Mouse (Mus musculus) thymus, postnatal 14 days (tissue): ENCODE results near the gene Zfp654.
"Not testable (repeated sequence)": the region's sequence is repeated elsewhere in the genome, so short reads cannot be mapped to it uniquely, and the experiment has no call there.

Experiments
- DNase-seq: peaks from one replicate; pipeline ENCODE4 v3.0.0; 2021

Gene Zfp654

DNA sequence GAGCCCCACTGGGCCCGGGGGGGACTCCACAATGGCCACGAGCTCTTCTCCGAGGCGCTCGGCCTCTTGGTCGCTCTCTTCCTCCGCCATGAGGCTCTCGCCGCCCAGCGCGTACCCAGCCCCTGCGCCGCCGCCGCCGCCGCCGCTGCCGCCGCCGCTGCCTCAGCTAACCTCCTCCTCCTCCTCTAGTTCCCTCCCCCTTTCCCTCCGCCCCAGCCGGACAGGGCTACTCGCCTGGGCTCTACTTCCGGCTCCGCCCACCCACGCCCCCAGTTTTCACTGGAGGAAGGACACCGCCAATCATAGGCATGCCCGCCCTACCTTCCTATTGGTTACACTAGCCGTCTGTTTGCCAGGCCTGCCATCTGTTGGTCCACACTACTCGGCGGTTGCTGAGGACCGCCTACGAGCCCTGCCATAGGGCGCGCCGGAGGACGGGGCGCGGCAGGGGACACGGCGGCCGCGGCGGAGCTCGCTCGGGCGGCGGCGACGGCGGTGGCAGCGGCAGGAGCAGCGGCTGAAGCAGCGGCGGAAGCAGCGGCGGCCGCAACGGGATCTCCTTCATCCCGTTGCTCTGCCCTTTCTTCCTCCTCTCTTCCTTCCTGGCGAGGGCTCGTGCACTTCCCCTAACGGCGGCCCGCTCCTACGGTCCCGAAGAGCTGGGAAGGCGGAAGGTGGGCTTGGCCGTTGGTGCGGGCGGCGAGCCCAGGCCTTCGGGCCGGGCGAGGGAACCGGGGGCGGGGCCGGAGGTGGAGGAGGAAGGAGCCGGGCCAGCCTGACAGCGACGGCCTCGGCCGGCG is at the start of gene Zfp654, which contains the start of gene Cggbp1:
TSS of gene Zfp654 (minus strand) at position 90 of the 800 bp plus-strand sequence.
TSS of gene Cggbp1 (plus strand) at position 434 of the 800 bp plus-strand sequence.
- DNase-seq: peak; percentile 100

GRCm38 (mm10) chr16:64899084-64899483 is 47.6 kb upstream of the Zfp654 start:
- DNase-seq: peak; percentile 55

DNA sequence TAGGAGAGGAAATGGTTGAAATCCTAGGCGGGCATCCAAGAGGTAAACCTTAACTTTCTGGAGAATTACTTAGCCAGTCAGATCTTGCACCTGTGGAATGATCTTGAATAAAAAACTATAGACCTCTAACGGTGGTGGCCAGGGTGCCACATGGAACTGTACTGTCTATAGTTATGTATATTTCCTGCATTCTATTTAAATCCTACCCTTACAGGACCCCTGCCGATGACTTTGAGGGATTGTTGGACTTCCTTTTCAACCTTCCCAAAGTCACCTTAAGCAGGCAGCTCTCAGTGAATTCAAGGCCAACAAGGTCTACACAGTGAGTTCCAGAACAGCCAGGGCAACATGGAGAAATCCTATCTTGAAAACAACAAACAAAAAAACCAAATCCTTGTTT is 38.0 kb upstream of the Zfp654 start:
- no peak for DNase-seq

DNA sequence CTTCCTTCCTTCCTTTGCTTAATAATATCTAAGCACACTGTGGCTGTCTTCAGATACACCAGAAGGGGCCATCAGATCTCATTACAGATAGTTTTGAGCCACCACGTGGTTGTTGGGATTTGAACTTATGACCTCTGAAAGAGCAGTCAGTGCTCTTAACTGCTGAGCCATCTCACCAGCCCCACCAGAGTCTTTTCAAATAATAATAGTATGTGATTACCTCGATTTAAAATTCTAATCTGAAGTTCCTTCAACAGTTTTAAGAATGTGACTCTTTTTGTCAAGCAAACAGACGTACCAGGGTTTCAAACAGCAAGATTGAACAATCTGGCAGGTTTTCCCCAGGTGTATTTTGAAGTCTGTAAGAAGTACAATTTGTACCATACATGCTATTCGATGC is 34.1 kb upstream of the Zfp654 start:
- DNase-seq: no peak

GRCm38 (mm10) chr16:64885142-64885541 is 33.7 kb upstream of the Zfp654 start:
- DNase-seq: no peak

DNA sequence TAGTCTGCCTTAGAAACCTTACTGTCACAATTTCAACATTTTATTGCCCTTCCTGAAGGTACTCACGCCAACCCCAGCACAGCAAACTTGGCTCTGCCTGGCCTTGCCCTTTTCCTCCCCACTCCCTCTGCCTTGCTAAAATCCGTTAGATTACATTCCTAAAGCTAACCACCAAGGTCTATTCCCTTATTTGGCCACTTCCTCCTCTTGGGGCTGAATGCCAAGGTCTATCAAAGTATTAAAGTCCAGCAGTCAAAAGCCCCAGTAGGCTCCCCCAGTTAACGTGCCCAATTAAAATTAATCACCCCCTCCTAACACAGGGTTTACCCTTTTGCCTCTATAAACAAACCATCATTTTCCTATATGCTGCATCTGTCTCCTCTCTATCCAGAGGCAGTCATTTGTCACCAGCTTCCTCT is 33.0 kb upstream of the Zfp654 start:
- no peak for DNase-seq

DNA sequence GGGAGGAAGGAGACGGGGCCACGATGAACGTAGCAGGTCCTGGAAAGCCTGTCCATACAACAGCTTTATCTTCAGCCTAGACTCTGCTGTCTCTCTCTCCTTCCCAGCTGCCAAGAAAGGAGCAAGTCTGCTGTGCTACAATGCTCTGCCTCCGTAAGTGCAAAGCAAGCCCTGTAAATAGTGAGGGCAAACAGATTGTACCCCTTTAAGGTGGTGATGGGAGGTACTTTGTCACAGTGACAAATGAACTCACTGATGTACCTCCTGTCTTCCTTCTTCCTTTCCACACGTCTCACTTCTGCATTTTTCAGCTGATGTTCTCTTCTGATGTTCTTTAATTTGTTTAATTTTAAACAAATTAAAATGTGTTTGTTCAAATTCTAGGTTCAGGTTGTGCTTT is 32.4 kb upstream of the Zfp654 start:
- no peak for DNase-seq

GRCm38 (mm10) chr16:64881442-64881841 is 30.0 kb upstream of the Zfp654 start:
- DNase-seq: no peak

DNA sequence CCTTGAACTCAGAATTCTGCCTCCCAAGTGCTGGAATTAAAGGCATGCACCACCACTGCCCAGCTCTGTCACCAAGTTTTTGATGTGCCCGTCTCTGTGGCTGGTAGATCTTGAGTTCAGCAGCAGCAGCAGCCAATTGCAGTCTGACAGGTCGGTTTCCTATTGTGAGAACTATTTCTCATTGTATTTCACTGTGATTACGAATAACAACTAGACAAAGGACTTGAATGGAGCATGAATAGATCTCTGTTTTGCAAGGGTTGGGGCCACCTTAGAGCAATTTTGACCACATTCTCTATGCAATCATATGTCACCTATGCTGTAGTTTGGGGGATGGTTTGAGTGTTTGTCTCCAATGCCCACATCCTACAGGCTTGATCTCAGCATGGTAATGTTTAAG is 29.5 kb upstream of the Zfp654 start:
- no peak for DNase-seq

- DNase-seq: no peak
Measured at GRCm38 (mm10) chr16:64879735-64880134, 28.3 kb upstream of the Zfp654 start.

- DNase-seq: no peak
Measured at GRCm38 (mm10) chr16:64878611-64879132, 27.2 kb upstream of the Zfp654 start.

GRCm38 (mm10) chr16:64877314-64877713 is 25.9 kb upstream of the Zfp654 start:
- DNase-seq: no peak

GRCm38 (mm10) chr16:64876631-64877265 is 25.3 kb upstream of the Zfp654 start:
- no peak for DNase-seq

DNA sequence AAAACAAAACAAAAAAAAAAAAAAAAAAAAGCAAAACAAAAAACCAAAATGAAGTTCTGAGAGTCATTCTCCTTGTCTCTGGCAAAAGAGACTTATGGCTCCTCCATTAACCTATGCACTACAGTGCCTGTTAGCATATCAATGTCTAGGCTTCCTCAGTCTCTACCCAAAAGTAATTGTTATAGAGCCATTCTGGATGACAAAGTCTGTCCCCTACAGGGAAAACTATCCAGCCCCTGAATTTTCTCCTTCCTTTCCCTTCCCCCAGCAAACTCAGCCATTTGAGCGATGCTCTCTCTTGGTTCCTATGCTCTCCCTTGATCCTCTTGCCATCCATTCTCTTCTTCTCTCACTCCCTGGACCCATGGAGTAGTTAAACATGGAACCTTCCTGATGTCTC is 24.4 kb upstream of the Zfp654 start:
- DNase-seq: no peak

GRCm38 (mm10) chr16:64875384-64875783 is 23.9 kb upstream of the Zfp654 start:
- DNase-seq: no peak

DNA sequence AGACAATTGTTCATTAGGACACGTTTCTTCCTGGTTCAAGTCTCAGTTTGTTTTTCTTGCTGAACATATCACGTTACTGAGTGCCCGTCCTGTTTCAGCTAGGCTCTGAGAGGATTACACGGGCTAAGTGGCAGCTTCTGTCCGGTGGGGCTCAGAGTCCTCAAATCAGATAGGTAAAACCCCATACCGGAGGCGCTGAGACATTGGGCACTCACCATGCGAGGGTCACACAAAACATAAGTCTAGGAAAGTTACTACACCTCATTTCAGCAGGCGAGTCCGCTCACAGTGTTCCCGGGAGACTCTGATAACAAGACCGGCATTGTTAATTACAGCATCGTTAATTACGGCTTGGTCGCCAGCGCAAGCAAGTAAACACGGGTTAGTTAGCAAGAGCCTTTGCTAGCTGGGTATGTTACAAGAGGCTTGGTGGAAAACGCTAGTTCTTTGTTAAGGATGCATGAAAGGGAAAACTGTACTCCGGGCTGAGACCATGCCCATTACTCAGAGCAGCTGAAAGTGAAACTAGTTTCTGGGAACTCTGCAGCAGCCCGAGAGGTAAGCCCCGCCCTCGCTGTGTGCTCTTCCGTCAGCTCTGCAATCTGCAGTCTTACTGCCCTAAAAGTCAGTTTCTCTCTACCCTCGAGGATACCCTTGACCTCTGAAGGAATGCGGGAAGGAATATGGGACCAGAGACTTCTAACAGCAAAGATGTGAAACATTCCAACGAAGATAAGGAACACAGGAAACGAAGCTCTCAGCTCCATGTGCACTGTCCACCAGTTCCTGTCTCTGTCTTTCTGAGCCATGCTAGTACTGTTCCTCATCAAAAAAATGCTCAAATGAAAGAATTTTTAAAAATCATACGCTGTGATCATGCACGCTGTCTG is 22.2 kb upstream of the Zfp654 start:
- DNase-seq: peak; percentile 78

DNA sequence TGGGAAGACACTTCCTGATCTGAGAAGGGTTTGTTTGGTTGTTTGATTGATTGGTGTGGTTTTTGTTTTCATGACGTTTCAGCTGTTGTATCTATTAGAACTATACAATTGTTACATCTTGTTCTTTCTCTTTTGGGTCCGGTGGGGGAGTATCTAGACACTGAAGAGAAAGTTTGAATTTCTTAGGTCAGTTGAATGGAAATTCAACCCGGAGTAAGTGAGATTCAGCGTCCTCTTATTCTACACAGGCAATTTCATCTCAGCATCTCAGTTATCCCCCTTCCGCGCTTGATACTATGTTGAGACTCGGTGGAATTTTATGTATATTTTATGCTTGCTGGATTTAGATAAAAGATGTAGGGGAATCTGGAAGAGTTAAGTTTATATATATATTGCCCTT is 21.4 kb upstream of the Zfp654 start:
- DNase-seq: peak; percentile 8

DNA sequence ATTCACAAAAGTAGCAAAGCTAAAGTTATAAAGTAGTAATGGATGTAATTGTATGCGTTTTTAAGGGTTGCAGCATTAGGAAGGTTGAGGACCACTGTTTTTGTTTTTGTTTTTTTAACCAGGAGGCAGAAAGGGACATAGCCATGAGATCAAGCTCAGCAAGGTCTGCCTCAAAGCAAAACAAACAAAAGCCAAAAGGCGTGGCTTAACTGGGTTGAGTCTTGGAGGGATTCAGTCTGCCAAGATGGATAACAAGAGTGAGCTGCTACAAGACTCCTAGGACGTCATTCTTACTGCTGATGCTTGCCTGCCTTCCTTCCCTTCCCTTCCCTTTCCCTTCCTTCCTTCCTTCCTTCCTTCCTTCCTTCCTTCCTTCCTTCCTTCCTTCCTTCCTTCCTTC is 20.8 kb upstream of the Zfp654 start:
- DNase-seq: peak; percentile 11

- DNase-seq: no peak
Measured at GRCm38 (mm10) chr16:64869621-64870020, 18.2 kb upstream of the Zfp654 start.

DNA sequence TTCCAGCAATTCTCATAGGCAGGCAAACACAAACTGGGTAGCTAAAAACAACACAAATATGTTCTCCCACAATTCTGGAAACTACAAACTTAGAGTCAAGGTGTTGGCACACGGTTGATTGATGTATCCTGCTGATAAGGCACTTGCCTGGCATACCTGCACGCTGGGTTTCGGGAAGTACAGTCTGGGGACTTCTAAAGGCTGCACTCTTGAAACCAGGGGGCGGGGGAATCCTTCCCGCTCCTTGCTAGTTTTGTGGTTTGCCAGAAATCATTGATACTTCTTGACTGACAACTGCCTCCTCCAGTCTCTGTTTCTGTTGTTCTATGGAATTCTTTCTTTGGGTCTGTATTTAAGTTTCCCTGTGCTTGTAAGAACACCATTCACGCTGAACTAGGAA is 17.2 kb upstream of the Zfp654 start:
- DNase-seq: no peak

GRCm38 (mm10) chr16:64865841-64866240 is 14.4 kb upstream of the Zfp654 start:
- DNase-seq: not testable (repeated sequence)

- DNase-seq: no peak
Measured at GRCm38 (mm10) chr16:64856946-64857345, 5.5 kb upstream of the Zfp654 start.

DNA sequence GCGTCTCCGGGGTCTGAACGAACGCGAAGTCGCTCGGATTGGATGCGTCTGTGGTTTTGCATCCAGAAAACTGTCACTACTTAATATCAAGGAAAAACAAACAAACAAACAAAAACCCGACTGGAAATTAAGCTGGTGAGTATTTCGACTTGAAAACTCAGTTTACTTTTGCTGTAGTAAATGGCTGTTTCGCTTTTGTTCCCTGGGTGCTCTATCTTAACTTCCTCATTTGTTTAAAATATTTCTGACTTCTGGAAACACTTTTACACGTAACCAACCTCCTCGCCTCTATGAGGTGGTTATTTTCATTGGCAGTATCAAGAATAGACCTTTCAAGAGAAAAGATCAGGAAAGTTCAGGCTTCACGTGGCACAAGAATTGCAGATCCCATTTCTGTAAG is 1.4 kb upstream of the Zfp654 start:
- DNase-seq: no peak
